Mouse (Mus musculus) neural tube, embryonic 13.5 days (tissue): ENCODE measurements around the gene Olfr419. TPM values are rescaled to one million over a fixed set of nuclear protein-coding genes. Genes with fewer than 3 reads are reported as not detected.

ENCODE experiments used
- polyA plus RNA-seq: library from polyadenylated mRNA; unstranded; fragments of >200 nt; fragmentation: Nextera tagmentation; extraction: Ambion mirVana; gene quantifications from 2 replicates; pipeline ENCODE4 v1.2.1, GENCODE M21; 2015

Olfr419 gene
- polyA plus RNA-seq, 1 experiment from 2014 or later: not detected

Other genes with a start within 250 kb of the Olfr419 start
- gene Ifi205, start 220.3 kb downstream of the Olfr419 start, polyA plus RNA-seq: not detected in 2 replicates
- not detected in 2 replicates for gene Olfr433, start 211.4 kb downstream of the Olfr419 start, polyA plus RNA-seq
- gene Olfr432, start 202.9 kb downstream of the Olfr419 start, polyA plus RNA-seq: not detected in 2 replicates
- gene Olfr430, start 185.5 kb downstream of the Olfr419 start, polyA plus RNA-seq: not detected in 2 replicates
- gene Olfr429, start 167.7 kb downstream of the Olfr419 start, polyA plus RNA-seq: not detected in 2 replicates
- gene Olfr427, start 155.2 kb downstream of the Olfr419 start, polyA plus RNA-seq: not detected in 2 replicates
- not detected in 2 replicates for gene Olfr231, start 130.9 kb downstream of the Olfr419 start, polyA plus RNA-seq
- gene Olfr424, start 120.5 kb downstream of the Olfr419 start, polyA plus RNA-seq: not detected in 2 replicates
- gene Olfr420, start 96.4 kb downstream of the Olfr419 start, polyA plus RNA-seq: not detected in 2 replicates
- 0.12 and 0.14 TPM in 2 replicates for gene Spta1, start 79.3 kb downstream of the Olfr419 start, polyA plus RNA-seq
- gene Mptx1, start 78.5 kb upstream of the Olfr419 start, polyA plus RNA-seq: not detected in 2 replicates
- not detected in 2 replicates for gene Olfr417, start 113.1 kb upstream of the Olfr419 start, polyA plus RNA-seq
- not detected in 2 replicates for gene Olfr248, start 139.0 kb upstream of the Olfr419 start, polyA plus RNA-seq
- not detected in 2 replicates for gene Olfr414, start 172.0 kb upstream of the Olfr419 start, polyA plus RNA-seq
- gene Olfr220, start 190.0 kb upstream of the Olfr419 start, polyA plus RNA-seq: not detected in 2 replicates
- gene Fmn2, start 249.8 kb upstream of the Olfr419 start, polyA plus RNA-seq: 8.1 and 8.5 TPM in 2 replicates